Mouse (Mus musculus): ENCODE measurements around the gene Gm4922. TPM values are rescaled to one million over a fixed set of nuclear protein-coding genes. Genes with fewer than 3 reads are reported as not detected.

The Gm4922 gene
- polyA plus RNA-seq, 1 experiment from 2014 or later = not detected

DNA sequence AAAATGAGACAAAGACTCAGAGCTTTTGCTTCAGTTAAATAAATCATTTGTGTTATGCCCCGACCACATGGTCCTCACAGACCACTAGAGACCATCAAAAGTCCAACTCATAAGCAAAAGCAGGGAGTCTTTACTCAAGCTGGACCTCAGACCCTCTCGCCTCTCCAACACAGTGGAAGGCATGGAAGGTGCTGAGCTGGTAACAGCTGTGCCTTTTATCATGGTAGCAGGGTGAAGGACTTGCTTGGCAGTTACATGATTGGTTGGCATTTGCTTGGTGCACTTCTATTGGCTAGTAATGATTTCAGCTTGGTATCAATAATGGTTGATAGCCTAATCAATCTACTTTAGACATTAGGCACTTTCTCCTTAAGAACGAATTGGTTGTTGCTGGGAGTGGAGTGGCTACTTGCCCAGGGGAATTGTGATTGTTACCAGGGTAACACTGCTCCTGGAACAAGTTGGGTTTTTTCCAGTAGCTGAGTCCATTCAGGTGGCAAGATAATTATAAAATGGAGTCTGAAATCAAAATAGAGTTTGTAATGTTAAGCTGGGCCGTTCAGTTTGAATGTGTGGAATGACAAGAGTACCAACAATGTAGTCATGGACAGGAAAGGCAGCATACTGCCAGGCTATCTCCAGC lies 13.9 kb downstream of the Gm4922 start:
- no peak for DNase-seq (ENCODE audit: low spot score)
- H3K36me3 ChIP-seq = no peaks in the 10 kb centered on the region
- H3K27me3 ChIP-seq (ENCODE audit: insufficient read depth, poor library complexity, severe bottlenecking) = no peaks in the 10 kb centered on the region
- no peaks in the 10 kb centered on the region for H3K9me3 ChIP-seq
- no peak overlapping the region for H3K4me3 ChIP-seq
- H3K4me1 ChIP-seq = peaks cover 3% of the 10 kb centered on the region; the same call in 1 of the 2 replicates
- H3K27ac ChIP-seq = no peak overlapping the region
- 65% methylated on average over 4 of the region's 4 CpGs for WGBS

DNA sequence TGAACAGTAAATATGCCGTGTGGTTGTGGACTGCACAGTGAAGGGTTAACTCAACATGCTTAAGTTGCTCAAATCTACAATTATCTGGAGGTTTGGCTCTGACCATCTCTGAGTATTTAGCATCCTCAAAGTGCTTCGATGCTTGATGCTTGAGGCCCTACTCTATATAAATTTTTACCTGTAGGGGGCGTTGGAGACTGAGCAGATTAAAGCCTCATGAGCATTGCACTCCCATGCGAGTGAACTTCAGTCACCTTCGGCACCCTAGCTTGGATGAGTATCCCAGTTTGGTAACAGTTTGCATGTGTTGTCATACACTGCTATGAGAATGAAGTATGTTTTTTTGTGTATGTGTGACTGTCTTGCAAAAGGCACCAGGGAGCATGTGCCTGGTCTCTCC lies 16.7 kb downstream of the Gm4922 start:
- 45% methylated on average over 5 of the region's 5 CpGs for WGBS
- Histone ChIP-seq H3K4me3 (no peak overlapping the region), H3K9me3 (no peaks in the 10 kb centered on the region), H3K4me1 (peaks cover 3% of the 10 kb centered on the region; the same call in 1 of the 2 replicates), H3K27me3 (ENCODE audit: insufficient read depth, poor library complexity, severe bottlenecking) (no peaks in the 10 kb centered on the region), H3K27ac (no peak overlapping the region), H3K36me3 (no peaks in the 10 kb centered on the region)
- no peak for DNase-seq (ENCODE audit: low spot score)

DNA sequence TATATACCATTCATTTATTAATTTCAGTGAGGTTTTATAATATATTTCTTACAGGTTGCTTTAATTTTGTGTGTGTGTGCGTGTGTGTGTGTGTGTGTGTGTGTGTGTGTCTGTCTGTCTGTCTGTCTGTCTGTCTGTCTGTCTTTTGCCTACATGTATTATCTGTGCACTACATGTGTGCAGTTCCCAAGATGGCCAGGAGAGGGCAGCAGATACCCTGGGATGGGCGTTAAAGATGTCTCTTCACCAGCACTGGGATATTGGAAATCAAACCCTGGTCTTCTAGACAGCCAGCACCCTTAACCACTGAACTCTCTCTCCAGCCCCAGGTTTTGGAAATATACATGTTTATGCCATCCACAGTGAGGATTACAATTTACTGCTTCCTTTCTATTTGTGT lies 26.4 kb downstream of the Gm4922 start:
- 22% methylated on average over 2 of the region's 2 CpGs for WGBS
- H3K27ac ChIP-seq = no peak overlapping the region
- no peaks in the 10 kb centered on the region for H3K4me1 ChIP-seq
- no peak for DNase-seq (ENCODE audit: low spot score)
- no peaks in the 10 kb centered on the region for H3K27me3 ChIP-seq (ENCODE audit: insufficient read depth, poor library complexity, severe bottlenecking)
- H3K4me3 ChIP-seq = no peak overlapping the region
- H3K9me3 ChIP-seq = no peaks in the 10 kb centered on the region
- no peaks in the 10 kb centered on the region for H3K36me3 ChIP-seq

- no peak for DNase-seq (ENCODE audit: low spot score)
- Histone ChIP-seq H3K4me3 (no peak overlapping the region), H3K27ac (no peak overlapping the region), H3K9me3 (no peaks in the 10 kb centered on the region), H3K27me3 (ENCODE audit: insufficient read depth, poor library complexity, severe bottlenecking) (peaks cover 4% of the 10 kb centered on the region; the same call in 1 of the 2 replicates), H3K36me3 (no peaks in the 10 kb centered on the region), H3K4me1 (no peaks in the 10 kb centered on the region)
- 69% methylated on average over 4 of the region's 4 CpGs for WGBS
Measured at GRCm38 (mm10) chr10:18750057-18750456, 36.5 kb downstream of the Gm4922 start.

GRCm38 (mm10) chr10:18743286-18744142 lies 43.1 kb downstream of the Gm4922 start, which contains the start of gene Arfgef3:
TSS of gene Arfgef3 (minus strand) at chr10:18743949.
- no peaks in the 10 kb centered on the region for H3K36me3 ChIP-seq
- DNase-seq (ENCODE audit: low spot score) = no peak
- peaks cover 9% of the 10 kb centered on the region; the same call in 1 of the 2 replicates for H3K4me1 ChIP-seq
- 4% methylated on average over 50 of the region's 50 CpGs for WGBS
- no peaks in the 10 kb centered on the region for H3K9me3 ChIP-seq
- H3K27ac ChIP-seq = peak within 1 kb of the TSS; percentile 71
- H3K4me3 ChIP-seq = peak within 1 kb of the TSS; percentile 70
- peaks cover 37% of the 10 kb centered on the region; the same call in 1 of the 2 replicates for H3K27me3 ChIP-seq (ENCODE audit: insufficient read depth, poor library complexity, severe bottlenecking)

DNA sequence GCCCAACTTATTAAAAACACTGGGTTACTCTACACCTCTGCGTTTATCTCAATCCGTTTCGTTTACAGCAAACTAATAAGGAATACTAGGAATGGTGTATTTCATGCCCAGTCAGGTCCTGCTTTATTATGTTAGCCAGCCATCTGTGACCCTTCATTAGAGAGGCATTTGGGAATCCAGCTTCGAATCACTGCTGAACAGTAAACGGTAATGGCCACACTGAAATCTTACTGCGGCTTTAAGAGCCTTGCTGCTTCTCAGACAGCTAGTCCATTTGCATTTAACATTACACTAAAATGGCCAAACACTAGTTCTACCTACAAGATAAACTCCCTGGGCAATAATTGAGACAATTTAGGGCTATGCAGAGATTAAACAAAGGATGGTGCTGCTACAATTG lies 44.5 kb downstream of the Gm4922 start:
- Histone ChIP-seq H3K4me1 (peaks cover 9% of the 10 kb centered on the region; the same call in 1 of the 2 replicates), H3K9me3 (no peaks in the 10 kb centered on the region), H3K36me3 (no peaks in the 10 kb centered on the region), H3K27ac (no peak overlapping the region), H3K27me3 (ENCODE audit: insufficient read depth, poor library complexity, severe bottlenecking) (peaks cover 37% of the 10 kb centered on the region; the same call in 1 of the 2 replicates), H3K4me3 (no peak overlapping the region)
- 84% methylated on average over 6 of the region's 6 CpGs for WGBS
- no peak for DNase-seq (ENCODE audit: low spot score)

DNA sequence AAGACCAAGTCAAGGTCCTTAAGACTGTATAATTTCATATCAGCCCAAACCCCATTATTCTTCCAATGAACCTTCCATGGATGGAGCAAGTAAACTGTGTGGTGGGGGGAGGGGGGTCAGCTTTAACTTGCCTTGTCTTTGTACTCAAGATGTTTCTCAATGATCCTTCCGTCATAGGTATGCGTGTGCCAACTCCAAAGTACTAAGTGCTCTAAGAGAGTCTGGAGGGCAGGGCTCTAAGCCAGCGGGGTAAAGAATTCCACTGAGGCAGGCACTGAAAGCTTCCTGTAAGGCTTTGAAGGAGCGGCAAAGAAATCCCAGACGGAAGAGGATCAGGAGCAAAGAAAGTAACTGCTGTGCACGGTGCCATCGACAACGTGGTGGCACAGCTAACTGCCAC lies 45.6 kb downstream of the Gm4922 start:
- Histone ChIP-seq H3K36me3 (no peaks in the 10 kb centered on the region), H3K27me3 (ENCODE audit: insufficient read depth, poor library complexity, severe bottlenecking) (peaks cover 37% of the 10 kb centered on the region; the same call in 1 of the 2 replicates), H3K4me3 (no peak overlapping the region), H3K9me3 (no peaks in the 10 kb centered on the region), H3K27ac (no peak overlapping the region), H3K4me1 (peaks cover 9% of the 10 kb centered on the region; the same call in 1 of the 2 replicates)
- no peak for DNase-seq (ENCODE audit: low spot score)
- 77% methylated on average over 8 of the region's 8 CpGs for WGBS

Other genes starting within 250 kb of the Gm4922 start
- gene Hebp2, start 240.7 kb downstream of the Gm4922 start, polyA plus RNA-seq (2016; fragmentation: Nextera tagmentation; extraction: Ambion mirVana) = 18.6 and 20.2 TPM in 2 replicates
- 0.16 and 0.49 TPM in 2 replicates for gene Arfgef3, start 42.8 kb downstream of the Gm4922 start, polyA plus RNA-seq (2016; fragmentation: Nextera tagmentation; extraction: Ambion mirVana)
- gene Perp, start 58.2 kb upstream of the Gm4922 start, polyA plus RNA-seq (2016; fragmentation: Nextera tagmentation; extraction: Ambion mirVana) = 51.5 and 89.4 TPM in 2 replicates
- 1.6 and 3.7 TPM in 2 replicates for gene Tnfaip3, start 228.9 kb upstream of the Gm4922 start, polyA plus RNA-seq (2016; fragmentation: Nextera tagmentation; extraction: Ambion mirVana)

Measured in heart, embryonic 10.5 days (tissue).